Mouse (Mus musculus) right cerebral cortex, postnatal 36 days (tissue): ENCODE results near the gene Malsu1.

Experiments
- DNase-seq, 2 experiments: peaks; one replicate each; pipeline ENCODE4 v3.0.0; 2022; ENCODE audit warnings: low spot score in 2 of 2, mixed read lengths in 1 of 2

Gene Malsu1

DNA sequence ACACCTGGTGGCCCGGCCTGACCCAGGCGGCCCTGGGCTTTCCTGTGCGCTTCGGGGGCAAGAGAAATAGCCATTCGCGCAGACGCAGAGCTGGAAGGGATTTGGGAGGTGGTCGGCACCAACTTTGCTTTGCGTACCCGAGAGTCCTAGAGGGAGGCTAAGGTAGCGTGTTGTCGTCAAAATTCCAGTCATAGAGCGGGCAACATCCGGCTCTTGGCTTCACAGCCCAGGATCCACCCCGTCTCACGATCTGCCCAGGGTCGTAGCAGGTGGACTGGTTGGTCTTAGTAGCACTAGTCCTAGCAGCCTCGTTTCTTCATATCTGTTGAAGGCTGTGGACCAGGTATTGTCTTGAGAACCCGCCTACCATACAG, 509 bp downstream of the Malsu1 start:
- no peak for DNase-seq

DNA sequence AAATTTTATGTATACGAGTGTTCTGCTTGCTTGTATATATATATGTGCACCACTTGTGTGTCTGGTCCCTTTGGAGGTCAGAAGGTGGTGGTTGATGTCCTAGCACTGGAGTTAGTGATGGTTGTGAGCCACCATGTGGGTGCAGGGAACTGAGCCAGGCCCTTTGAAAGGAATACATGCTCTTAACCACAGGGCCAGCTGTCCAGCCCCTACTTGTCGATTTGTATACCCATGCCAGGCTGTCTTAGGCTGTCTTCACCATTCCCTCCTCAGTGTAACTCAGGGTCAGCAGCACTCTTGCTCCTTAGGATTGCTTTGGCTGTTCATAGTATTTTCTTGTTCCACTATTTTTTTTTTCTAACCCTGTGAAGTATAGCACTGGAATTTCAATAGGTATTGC, 4.3 kb downstream of the Malsu1 start:
- DNase-seq = no peak

DNA sequence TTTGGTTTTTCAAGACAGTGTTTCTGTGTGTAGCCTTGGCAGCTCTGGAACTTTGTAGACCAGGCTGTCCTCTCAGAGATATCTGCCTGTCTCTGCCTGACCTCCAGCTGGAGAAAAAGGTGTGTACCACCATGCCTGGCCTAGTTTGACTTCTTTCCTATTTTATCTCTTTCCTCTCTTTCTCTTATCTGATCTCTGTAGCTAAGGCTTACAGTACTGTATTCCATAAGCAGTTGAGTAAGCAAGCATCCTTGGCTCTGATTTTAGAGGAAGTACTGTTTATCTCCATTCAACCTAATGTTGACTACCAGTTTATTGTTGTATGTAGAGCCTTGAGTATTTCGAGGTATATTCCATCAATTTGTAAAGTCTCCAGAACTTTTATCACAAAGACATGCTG, 5.7 kb downstream of the Malsu1 start:
- DNase-seq = no peak

DNA sequence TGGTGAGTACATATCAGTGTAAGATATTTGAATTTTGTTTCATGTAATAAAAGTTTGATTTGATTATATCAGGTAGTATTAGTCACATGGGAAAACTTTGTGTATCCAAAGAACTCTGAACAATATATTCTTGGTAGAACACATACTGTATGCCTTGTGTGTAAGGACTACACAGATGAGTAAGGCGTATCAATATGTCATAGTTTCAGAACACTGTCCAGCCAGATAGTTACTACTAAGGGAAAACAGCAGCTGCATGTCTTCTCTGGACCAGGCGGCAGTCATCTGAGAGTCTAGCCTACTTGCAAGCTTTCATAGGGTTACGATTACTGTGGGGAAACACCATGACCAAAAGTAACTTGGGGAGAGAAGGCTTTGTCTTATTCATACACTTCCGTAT, 9.4 kb downstream of the Malsu1 start:
- no peak for DNase-seq

DNA sequence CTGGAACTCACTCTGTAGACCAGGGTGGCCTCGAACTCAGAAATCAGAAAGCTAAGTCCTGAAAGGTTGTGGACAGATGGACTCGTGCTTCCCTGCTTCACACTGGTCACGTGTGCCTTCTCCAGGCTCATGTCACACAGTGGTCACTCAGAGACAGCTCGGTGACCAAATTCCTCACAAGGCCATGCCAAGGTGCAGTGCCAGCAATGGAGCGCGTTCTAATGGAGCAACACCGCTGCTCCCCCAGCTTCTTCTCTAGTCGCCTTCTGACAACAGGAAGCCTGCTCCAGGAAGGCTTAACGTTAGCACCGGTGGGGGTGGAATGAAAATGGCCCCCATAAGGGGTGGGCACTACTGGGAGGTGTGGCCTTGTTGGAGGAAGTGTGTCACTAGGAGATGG, 21.4 kb downstream of the Malsu1 start:
- no peak for DNase-seq

DNA sequence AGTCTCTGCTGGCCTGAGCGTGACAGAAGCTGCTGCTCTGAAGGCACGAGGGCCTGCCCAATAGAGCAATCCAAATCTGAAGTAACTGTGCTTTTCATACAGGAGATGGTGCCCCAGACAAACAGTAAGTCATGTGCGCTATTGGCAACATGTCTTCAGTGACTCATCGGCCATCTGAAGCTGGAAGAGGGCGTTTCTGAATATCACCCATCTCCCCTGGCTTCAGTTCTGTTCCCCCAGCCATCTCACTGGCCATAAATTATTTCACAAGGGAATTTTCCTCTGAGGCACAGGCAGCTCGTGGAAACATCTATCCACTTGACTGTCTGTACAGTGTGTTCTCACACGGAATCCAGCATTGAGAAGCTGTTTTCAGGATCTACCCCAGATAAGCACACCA, 22.8 kb downstream of the Malsu1 start:
- no peak for DNase-seq

DNA sequence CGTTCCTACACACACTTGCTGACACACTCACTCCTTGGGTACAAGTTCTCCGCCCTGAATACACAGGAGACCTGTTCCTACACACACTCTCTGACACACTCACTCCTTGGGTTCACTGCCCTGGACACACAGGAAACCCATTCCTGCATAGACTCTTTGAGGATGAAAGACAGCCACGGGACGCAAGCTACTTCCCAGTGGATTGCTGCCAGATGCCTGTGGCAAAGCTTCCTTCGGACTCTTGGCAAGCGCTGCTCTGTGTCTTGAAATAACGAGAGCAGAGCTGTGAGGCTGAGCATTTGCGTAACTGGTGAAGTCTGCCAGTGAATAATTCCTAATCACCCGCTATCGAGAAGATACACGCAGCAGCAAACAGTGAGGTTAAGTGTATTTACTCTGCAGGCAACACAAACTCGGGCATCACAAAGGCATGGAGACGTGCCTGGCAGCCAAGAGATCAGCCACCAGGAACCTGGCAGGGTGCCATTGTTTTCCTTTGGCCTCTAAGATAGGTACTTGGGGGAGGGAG, 23.4 kb downstream of the Malsu1 start:
- peak; percentile 56 to 74 for DNase-seq

DNA sequence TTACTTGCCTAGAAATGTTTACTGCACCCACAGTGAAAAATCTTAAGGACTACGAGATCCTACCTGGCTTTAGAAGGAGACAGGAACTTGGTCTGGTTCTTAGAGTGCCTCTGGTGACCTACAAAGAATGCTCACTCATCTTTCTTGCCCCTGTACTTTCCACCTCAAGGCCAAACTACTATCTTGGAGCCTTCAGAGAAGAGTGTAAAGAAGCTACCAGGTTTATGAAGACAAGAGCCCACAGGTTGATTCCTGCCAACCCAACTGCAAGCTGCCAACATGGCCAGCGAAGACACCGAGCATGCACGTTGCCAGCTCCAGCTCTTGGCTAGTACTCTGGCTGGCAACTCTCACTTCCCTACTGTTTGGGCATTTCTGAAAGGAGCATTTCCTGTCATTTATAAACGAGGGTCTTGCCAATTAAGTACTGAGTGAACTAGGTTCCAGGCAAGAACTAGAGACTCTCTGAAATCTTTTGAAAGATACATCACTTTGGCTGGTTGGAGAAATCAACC, 24.1 kb downstream of the Malsu1 start:
- DNase-seq = no peak

DNA sequence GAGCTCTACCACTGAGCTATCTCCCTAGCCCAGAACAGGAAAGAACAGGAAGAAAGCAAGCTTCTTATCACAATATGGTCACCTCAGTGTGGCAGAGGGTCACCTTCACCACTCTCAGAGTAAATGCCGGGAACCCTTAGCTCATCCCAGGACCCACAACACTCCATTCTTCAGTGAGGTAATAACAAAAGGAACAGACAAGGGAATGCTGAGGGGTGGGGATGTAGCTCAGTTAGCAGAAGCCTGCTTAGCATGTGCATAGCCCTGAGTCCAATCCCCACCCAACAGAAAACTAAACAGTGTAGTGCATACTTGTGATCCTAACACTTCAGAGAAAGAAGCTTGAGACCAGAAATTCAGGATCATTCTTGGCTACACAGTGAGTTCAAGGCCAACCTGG, 25.5 kb downstream of the Malsu1 start:
- no peak for DNase-seq

DNA sequence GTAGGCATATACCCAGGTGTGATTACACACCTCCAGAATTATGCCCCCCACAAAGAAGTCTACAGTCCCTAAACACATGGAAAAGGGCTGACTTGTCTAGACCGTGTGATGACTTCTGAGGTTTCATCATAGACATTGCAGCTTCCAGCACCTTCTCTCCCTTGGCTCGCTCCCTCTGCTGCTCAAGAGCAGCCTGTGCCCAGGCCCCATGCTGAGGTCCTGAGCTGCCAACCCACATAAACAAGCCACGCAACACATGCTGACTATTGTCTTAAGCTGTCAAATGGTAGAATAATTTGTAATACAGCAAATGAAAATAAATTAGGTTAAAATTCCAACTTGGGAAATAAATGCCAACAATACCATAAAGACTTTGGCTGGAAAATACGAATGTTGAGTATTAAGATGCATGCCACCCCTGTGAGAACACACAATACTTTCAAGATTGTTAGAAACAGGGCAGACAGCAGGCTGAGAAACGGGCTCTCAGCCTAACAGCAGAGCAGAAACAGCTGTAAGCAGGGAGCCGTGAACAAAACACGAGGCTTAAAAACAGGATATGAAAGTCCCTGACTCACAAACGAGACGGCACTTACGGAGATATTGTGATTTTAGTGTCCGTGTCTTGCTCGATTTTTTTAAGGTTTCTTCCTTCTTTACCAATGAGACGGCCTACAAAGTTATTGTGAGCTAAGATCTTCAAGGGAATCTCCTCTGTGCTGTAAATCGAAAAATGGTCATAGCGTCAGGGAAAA, 33.3 kb downstream of the Malsu1 start:
- DNase-seq = no peak

DNA sequence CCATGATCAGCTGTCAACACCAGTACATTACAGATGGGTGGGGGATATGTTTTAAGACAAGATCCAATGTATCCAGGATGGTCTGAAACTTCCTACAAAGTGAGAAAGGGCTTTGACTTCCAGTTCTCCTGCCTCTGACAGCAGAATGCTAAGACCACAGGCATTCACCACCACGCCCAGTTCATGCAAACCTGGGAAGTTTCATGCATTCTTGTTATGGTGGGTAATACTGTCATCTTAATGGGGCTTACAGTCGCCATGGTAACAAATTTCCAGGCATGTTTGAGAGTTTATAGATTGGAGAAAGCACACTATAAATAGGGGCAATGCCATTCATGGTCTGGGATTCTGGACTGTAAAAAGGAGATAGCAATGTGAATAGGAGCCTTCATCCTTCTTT, 35.6 kb downstream of the Malsu1 start:
- DNase-seq = no peak

DNA sequence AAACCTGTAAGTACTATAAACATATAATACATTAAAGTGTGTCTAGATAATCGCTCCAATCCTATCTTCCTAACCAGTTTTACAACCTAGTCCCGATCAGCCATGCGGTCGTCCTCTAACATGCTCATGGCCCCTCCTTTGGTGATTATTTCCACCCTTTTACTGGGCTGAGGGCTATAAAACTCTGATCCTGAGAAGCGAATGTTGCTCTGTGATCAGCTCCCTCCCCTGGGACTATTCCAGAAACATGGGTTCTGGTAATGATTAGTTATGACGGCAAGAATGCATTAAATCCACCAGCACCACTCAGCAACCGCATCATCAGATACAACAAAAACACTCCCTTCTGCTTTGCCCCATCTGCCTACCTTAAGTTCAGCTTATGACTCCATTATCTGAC, 40.3 kb downstream of the Malsu1 start:
- no peak for DNase-seq

DNA sequence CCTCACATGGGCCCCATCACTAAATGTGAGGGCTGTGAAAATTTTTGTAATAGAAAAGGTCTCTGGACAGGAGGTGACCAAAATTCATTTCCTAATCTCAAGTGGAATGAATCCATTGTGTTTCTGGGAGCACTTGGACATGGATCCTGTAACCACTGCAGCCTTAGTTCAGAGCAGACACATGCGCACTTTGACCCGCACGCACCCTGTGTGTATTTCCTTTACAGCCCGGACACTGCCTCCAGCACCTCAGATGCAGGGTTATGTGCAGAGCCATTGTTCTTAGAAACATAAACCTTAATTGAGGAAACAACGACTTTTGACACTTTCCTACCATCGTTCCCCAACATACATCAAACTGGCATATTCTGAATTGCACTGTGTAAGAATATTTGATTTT, 40.9 kb downstream of the Malsu1 start:
- no peak for DNase-seq

DNA sequence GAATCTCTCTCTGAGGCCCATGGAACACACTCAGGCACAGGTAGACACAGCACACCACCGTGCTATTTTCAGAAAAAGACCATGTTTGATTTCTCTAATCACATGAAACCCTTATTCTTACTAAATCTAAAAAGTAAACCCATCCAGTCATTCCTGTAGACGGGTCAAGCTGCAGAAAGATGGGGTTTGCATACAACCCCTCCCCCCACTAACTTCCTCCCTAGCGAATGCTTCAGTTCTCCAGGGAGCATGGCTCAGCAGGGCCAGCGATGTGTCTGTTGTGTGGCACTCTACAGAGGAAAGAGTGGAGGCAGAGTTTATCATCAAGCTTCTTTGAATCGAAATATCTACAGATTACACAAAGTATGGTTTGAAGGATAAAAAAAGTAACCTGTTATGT, 42.0 kb downstream of the Malsu1 start:
- DNase-seq = no peak

DNA sequence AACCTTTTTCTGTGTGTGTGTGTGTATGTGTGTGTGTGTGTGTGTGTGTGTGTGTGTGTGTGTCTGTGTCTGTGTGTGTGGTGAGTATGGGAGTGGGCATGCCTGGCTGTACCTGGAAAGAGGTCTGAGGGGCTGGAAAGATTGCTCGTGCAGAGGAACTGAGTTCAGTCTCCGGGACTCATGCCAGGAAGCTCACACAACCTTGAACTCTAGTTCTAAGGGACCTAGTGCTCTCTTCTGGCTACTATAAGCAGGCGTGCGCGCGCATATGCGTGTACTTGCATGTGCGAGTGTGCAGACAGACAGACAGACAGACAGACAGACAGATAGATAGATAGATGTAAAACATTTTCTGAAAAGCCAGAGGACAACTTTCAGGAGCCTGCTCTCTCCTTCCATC, 42.6 kb downstream of the Malsu1 start:
- no peak for DNase-seq

DNA sequence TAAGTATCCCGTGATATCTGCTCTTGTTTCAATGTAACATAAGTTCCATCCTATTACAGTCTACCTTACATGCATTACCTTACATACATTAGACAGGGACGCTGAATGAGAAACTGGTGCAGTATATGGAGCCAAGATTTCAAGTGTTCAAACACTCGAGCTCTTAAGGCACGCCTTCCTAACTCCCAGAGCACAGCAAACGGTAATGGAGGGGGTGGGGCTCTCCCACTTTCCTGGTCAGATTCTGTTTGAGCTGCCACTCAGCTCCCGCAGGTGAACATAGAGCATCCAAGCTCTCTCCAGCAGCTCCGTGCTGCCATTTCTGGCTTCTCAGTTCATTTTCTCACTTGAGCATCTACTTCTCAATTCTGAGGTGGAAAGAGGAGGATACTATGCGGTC, 44.9 kb downstream of the Malsu1 start:
- no peak for DNase-seq

DNA sequence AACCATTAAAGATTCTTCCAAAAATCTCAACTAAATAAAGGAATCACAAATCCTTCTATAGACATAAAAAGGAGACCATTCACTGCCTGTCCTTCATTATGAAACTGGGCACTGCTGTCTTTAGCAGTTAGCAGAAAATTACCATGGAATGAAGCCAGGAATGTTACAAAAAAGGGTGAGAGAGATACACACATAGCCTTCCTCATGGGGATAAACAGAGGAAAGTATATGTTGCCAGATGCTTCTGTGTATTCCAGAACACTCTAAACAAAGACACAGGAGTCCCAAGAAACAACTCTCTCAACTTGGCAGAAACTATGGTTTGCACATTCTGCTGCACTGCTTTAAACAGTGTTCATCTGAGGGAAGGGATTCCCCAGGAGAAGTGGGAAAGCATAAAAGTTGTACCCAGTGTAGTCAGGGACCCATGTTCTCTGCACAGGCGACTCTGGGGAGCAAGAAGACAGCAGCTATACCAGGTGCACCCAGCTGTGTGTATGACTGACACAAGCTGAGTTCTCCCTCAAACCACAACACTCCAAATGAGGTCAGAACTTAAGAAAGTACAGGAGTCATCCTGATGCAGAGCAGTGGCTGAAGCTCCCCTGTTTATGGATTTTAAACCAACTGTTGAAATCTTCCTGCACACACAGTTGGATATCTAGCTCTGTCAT, 46.0 kb downstream of the Malsu1 start:
- DNase-seq = no peak

DNA sequence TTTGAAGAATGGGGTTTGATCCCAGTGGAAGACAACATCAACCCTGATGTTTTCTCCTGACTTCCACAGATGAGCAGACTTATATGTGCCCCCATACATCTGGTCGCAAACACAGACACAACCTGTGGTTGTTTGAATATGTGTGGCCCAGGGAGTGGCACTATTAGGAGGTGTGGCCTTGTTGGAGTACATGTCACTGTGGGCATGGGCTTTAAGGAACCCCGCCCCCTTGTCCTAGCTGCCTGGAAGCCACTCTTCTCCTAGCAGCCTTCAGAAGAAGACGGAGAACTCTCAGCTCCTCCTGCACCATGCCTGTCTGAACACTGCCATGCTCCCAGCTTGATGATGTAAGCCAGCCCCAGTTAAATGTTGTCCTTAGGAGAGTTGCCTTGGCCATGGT, 46.8 kb downstream of the Malsu1 start:
- DNase-seq = no peak

DNA sequence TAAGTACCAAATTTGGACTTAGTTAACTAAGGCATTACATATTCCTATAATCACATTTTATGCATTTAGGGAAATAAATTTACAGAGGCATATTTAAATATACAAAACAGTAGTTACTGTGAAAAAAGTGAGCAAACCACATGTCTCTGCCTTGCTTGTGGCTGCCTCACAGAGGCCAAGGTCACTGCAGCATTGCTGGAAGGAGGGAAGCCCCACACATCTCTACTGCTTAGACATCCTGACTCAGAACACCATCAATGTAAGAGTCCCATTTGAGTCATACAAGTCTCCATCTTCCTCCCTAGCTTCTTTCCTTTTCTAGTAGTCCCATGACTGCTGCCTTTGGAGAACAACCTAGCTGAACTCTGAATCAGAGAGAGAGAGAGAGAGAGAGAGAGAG, 56.7 kb downstream of the Malsu1 start:
- DNase-seq = no peak

DNA sequence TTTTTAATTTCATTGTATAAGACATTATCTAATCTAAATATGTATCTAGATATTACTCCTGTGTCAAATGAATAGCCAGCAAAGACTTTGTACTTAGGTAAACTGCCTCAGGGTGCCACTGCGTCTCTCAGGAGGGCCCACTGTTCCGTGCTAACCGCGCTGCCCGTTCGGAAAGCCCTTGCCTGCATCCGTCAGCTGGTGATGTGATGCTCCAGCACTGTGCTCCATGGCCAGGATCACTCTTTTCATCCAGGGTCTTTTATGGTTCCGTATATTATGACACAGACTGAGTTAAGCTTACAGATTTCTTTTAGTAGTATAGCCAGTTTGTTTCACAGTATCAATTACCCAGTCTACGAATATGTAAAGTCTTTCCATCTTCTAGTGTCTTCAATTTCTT, 58.3 kb downstream of the Malsu1 start:
- DNase-seq = no peak

DNA sequence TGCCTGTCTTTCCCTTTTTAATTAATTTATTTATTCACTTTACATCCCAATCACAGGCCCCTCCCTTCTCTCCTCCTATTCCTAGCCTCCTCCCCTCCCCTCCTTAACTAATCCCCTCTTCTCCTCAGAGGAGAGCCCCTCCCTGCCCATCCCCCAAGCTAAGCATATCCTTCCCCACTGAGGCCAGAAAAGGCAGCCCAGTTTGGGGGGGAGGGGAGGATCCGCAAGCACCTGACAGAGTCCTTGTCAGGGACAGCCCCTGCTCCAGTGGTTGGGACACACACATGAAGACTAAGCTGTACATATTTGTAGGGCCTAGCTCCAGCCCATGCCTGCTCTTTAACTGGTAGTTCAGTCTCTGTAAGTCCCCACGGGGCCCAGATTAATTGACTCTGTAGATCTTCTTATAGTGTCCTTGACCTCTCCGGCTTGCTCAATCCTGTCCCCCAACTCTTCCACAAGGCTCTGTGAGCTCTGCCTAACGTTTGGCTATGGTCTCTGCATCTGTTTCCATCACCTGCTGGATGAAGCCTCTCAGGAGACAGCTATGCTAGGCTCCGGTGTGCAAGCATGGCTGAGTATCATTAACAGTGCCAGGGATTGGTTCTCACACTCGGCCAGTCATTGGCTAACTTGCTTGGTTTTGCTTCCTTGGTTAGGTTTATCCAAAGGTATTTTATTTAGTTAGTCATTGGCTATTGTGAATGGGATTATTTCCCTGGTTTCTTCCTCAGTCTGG, 58.9 kb downstream of the Malsu1 start:
- no peak for DNase-seq
